Mouse (Mus musculus) embryonic facial prominence, embryonic 13.5 days (tissue): ENCODE measurements at regions not wholly inside any gene's neighbourhood (a gene's known extent, or its start where the extent isn't known, plus 50 kb on each side); places are given as distances from the start of the nearest gene placed in this dataset.
A peak's percentile ranks its signal among the peaks of the same experiment; 100 is the strongest.

Experiments
- ATAC-seq: fragments of 200-750 bp; cut with Nextera tagmentation; 2 replicates; pipeline ENCODE4 v1.8.0; 2017; ENCODE audit warnings: low read depth; ENCODE audit not compliant: insufficient number of reproducible peaks, insufficient read depth, low FRiP score, low TSS enrichment
- H3K27ac ChIP-seq: fragments of 300-500 bp; sonication (generic); 2 replicates; pipeline ENCODE4 v1.5.1; 2015; ENCODE audit warnings: moderate library complexity, mild to moderate bottlenecking, inconsistent platforms
- H3K27me3 ChIP-seq: fragments of 300-500 bp; sonication (generic); 2 replicates; pipeline ENCODE4 v1.6.1; 2015; ENCODE audit warnings: mild to moderate bottlenecking, inconsistent platforms
- H3K36me3 ChIP-seq: fragments of 300-500 bp; sonication (generic); 2 replicates; pipeline ENCODE4 v1.6.1; 2015; ENCODE audit warnings: mild to moderate bottlenecking, inconsistent platforms
- H3K4me1 ChIP-seq: fragments of 300-500 bp; sonication (generic); 2 replicates; pipeline ENCODE4 v1.6.1; 2015; ENCODE audit warnings: inconsistent platforms
- H3K4me2 ChIP-seq: fragments of 300-500 bp; sonication (generic); 2 replicates; pipeline ENCODE4 v1.6.1; 2015; ENCODE audit warnings: moderate library complexity, mild to moderate bottlenecking, inconsistent platforms
- H3K4me3 ChIP-seq: fragments of 300-500 bp; sonication (generic); 2 replicates; pipeline ENCODE4 v1.5.1; 2015; ENCODE audit warnings: mild to moderate bottlenecking, inconsistent platforms
- H3K9ac ChIP-seq: fragments of 300-500 bp; sonication (generic); 2 replicates; pipeline ENCODE4 v1.6.1; 2015; ENCODE audit warnings: mild to moderate bottlenecking, inconsistent platforms
- H3K9me3 ChIP-seq: fragments of 300-500 bp; sonication (generic); 2 replicates; pipeline ENCODE4 v1.6.1; 2016; ENCODE audit warnings: inconsistent platforms
- WGBS: fragments of 180-500 bp; shearing (Covaris S2); methylation state at CpG from one replicate; pipeline ENCODE4 v1.1.7; 2015; ENCODE audit warnings: mixed read lengths; 5-methylcytosine and 5-hydroxymethylcytosine counted together

DNA sequence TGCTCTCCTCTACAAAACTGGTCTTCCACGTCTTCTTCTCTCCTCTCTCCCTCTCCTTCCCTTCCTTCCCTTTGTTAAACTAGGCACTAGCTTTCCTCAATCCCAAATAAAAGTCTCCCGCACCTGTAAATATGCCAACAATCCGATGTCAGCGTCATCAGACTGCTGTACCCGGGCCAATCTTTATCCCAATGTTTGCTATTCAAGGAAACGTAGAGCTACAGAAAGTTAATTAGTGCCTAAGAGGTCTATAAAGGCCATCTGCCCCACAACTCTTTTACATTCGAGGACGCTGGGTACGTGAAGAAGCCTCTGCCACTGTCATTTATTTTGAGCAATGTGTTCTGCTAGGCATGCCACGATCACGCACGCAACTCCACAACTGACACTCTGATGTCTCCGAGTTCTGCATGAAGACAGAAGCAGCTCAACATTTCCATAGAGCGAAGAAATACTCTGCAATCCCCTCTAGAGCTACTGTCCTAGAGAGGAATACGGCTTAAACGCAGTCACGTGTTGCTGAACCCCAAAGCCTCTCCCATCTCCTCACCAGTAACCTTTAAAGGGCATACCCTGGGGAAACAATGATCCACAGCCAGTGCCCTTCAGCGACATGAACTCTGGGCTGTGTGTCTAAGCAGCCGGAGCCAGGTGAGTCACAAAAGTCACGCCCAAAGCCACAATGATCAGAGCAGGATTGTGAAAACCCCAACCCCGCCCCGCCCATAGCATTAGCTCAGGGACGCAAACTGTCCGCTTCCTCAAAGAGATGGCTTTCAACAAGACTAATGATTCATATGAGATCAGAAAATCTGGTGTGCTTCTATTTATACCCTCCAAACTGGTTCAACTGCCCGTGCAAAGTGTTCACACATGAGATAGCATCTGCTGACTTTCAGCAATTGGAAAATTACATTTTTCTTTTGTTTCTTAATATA, 510.9 kb upstream of the Gm10131 start:
- Histone ChIP-seq H3K4me3 (no peak overlapping the region), H3K9ac (no peak overlapping the region), H3K36me3 (no peaks in the 10 kb centered on the region), H3K9me3 (no peaks in the 10 kb centered on the region), H3K27ac (no peak overlapping the region), H3K4me2 (no peak overlapping the region), H3K27me3 (no peaks in the 10 kb centered on the region), H3K4me1 (peaks cover 14% of the 10 kb centered on the region; the same call in 1 of the 2 replicates)
- WGBS: 77% methylated on average over 25 of the region's 25 CpGs
- no peak for ATAC-seq

DNA sequence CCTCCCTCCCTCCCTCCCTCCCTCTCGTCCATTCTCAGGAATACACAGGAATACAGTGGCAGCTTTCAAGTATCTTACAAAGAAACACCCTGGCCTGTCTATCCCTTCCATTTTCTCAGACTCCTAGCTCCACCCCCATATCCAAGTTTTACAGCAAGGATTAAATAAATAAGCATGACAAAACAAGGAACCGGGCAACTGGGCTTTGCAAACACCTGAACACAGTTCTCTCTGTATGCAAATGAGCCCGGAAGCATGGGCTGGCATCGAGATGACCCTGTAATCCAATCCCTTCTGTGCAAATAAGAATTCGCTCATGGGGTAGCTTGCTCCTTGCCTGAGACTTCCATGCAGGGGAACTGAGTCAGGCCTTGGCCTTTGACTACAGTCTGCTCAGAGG, 506.5 kb upstream of the Gm10131 start:
- 18% methylated on average over 4 of the region's 5 CpGs for WGBS
- H3K4me1 ChIP-seq: peaks cover 17% of the 10 kb centered on the region; the same call in 1 of the 2 replicates
- no peak for ATAC-seq
- no peak overlapping the region for H3K4me3 ChIP-seq
- H3K27me3 ChIP-seq: no peaks in the 10 kb centered on the region
- no peaks in the 10 kb centered on the region for H3K9me3 ChIP-seq
- no peak overlapping the region for H3K27ac ChIP-seq
- no peak overlapping the region for H3K4me2 ChIP-seq
- H3K9ac ChIP-seq: no peak overlapping the region
- no peaks in the 10 kb centered on the region for H3K36me3 ChIP-seq

DNA sequence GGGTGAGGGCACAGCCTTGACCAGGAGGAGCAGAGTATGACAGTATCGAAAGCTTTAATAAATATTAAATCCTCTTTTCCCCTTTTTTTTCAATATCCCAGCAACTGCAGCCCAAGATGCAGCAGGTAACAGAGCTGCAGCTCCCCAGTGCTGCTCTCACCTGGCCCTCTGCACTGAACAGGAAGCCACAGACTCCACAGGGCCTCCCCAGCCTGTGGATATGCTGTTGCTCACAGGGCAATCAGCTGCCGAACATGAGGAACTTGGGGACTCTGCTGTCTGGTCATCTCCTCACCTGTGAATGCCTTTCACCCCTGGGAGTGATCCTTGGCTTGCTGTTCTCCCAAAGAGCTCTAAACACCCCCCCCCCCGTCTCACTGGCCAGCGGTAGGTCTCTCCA, 503.4 kb upstream of the Gm10131 start:
- no peak for ATAC-seq
- Histone ChIP-seq H3K9me3 (no peaks in the 10 kb centered on the region), H3K4me2 (no peak overlapping the region), H3K27me3 (no peaks in the 10 kb centered on the region), H3K4me1 (peaks cover 11% of the 10 kb centered on the region; the same call in 1 of the 2 replicates), H3K4me3 (no peak overlapping the region), H3K27ac (no peak overlapping the region), H3K36me3 (no peaks in the 10 kb centered on the region), H3K9ac (no peak overlapping the region)
- 72% methylated on average over 4 of the region's 4 CpGs for WGBS

DNA sequence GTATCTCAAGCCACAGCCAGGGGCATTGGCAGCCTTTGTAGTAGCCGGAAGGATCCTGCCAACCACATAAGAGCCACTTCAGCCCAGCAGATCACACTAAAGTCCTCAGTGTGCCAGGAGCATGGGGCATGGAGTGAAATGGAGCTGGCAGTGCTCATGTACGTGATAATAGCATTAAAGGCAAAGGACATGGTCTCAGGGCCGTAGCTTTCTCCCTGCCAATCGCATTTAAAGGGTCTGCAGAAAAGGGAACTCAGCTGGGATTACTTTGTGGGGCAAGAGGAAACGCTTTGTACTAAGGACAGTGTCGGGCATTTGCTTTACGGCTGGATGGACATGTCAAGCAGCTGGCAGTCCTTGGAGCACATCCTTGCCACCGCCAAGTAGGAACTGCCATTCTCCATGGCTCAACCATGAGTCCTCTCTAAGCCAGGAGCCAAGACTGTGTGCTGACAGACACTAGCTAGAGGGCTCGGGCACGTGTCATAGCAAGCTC, 502.5 kb upstream of the Gm10131 start:
- ATAC-seq: no peak
- WGBS: 58% methylated on average over 10 of the region's 10 CpGs
- no peaks in the 10 kb centered on the region for H3K27me3 ChIP-seq

DNA sequence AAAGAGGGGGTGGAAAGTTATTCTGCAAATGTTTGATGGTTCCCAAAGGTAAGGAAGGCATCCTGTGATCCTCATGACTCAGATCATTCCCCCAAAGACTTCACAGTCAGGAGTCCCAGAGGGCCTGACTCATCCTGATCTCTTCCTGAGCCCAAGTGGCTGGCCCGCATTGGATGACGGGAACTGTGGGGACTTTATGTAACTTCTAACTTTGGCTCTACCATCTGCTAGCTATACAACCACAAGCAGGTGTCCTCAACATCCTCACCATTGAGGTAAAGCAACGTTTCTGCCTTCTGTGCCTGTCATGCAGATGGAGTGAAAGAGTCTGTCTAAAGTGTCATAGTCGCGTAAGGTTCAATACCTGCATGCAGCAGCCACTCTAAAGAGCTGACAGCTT, 501.6 kb upstream of the Gm10131 start:
- Histone ChIP-seq H3K27me3 (no peaks in the 10 kb centered on the region), H3K4me2 (no peak overlapping the region), H3K9me3 (no peaks in the 10 kb centered on the region), H3K4me1 (peaks cover 5% of the 10 kb centered on the region; the same call in 1 of the 2 replicates), H3K36me3 (no peaks in the 10 kb centered on the region), H3K4me3 (no peak overlapping the region), H3K9ac (no peak overlapping the region), H3K27ac (no peak overlapping the region)
- 89% methylated on average over 5 of the region's 5 CpGs for WGBS
- no peak for ATAC-seq

More for the DNA sequence above, 502.5 kb upstream of the Gm10131 start:
- Histone ChIP-seq H3K9me3 (no peaks in the 10 kb centered on the region), H3K4me3 (no peak overlapping the region), H3K4me1 (peaks cover 11% of the 10 kb centered on the region; the same call in 1 of the 2 replicates), H3K9ac (no peak overlapping the region), H3K4me2 (no peak overlapping the region), H3K36me3 (no peaks in the 10 kb centered on the region), H3K27ac (no peak overlapping the region)

DNA sequence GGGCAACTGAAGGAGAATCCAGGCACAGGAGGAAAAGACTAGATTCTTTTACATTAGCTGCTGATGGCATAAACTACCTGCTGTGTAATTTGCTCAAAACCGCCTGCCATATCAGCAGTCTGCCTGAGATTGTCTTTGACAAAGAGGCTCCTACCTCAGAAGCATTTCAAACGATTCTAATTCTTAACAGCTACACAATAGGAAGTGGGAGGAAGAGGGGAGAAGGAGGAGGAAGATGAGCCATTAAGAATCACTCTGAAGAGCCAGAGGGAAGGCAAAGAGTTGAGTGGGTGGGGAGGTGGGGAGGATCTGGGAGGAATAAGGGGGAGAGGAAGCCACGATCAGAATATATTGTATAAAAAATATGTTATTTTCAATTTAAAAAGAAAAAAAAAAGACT, 500.9 kb upstream of the Gm10131 start:
- 0 out of 2 replicates have a peak, but pooled peaks cover 3% of the 10 kb centered on the region for H3K4me1 ChIP-seq
- ATAC-seq: no peak
- H3K9me3 ChIP-seq: no peaks in the 10 kb centered on the region
- 77% methylated on average over 3 of the region's 3 CpGs for WGBS
- no peaks in the 10 kb centered on the region for H3K27me3 ChIP-seq
- no peak overlapping the region for H3K9ac ChIP-seq
- H3K27ac ChIP-seq: no peak overlapping the region
- H3K4me3 ChIP-seq: no peak overlapping the region
- H3K36me3 ChIP-seq: no peaks in the 10 kb centered on the region
- no peak overlapping the region for H3K4me2 ChIP-seq

DNA sequence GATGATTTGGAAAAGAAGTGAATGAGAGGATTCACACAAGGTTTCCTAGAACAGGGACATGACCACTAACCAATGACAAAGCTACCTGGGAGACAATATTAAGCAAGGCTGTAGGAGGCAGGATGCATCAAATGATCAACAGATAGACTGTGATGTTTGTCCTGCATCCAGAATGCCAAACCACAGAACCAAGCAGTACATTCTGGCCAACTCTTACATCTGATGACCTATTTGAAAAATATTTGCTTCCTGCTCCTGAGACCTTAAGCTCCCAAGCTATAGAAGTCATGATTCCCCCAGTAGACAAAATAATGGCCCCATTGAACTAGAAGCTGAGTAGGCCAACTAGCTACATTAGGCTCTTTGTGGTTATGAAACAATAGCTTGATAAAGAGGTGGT, 498.6 kb upstream of the Gm10131 start:
- no peaks in the 10 kb centered on the region for H3K27me3 ChIP-seq
- no peak overlapping the region for H3K4me3 ChIP-seq
- no peak overlapping the region for H3K27ac ChIP-seq
- 0 out of 2 replicates have a peak, but pooled peaks cover 3% of the 10 kb centered on the region for H3K4me1 ChIP-seq
- H3K9me3 ChIP-seq: no peaks in the 10 kb centered on the region
- H3K36me3 ChIP-seq: no peaks in the 10 kb centered on the region
- no peak overlapping the region for H3K9ac ChIP-seq
- no peak for ATAC-seq
- no peak overlapping the region for H3K4me2 ChIP-seq

DNA sequence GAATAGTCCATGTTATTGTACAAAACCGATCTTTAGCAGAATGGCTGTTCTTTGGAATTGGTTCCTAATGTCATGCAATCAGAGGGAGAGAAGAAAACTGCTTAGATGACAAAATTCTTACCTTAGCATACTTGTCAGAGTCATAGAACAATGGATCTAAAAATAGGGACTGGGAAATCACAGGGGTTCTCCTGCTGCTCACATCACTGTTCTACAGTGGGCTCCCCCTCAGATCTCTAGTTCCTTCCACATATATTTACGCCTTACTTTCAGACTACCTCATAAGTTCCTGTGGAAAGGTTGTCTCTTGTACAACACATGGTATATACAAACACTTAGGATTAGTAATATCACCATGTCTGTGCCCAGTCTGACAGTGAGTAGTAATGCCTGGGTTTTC, 495.9 kb upstream of the Gm10131 start:
- H3K36me3 ChIP-seq: no peaks in the 10 kb centered on the region
- H3K27me3 ChIP-seq: no peaks in the 10 kb centered on the region
- no peaks in the 10 kb centered on the region for H3K4me1 ChIP-seq
- H3K9ac ChIP-seq: no peak overlapping the region
- H3K9me3 ChIP-seq: no peaks in the 10 kb centered on the region
- ATAC-seq: no peak
- WGBS: 90% methylated on average over 2 of the region's 2 CpGs
- no peak overlapping the region for H3K27ac ChIP-seq
- H3K4me2 ChIP-seq: no peak overlapping the region
- no peak overlapping the region for H3K4me3 ChIP-seq

DNA sequence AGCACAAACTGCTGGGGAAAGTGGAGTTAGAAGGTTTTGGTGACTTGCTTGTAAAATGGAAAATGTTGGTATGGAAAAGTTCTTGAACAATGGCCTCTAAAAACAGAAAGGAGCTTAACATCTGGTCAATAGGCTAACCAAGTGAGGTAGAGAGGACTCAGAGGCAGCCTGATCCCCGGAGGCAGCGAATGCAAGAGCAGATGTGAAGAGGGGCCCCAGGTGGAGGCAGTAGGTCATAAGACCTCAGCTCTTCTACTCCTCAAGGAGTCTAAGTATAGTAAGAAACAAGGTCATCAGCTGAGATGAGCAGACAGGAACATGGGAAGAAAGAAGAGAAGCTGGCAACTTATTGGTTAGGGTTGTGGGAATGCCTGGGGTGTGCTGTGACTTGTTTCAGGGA, 493.5 kb upstream of the Gm10131 start:
- Histone ChIP-seq H3K27me3 (no peaks in the 10 kb centered on the region), H3K4me3 (no peak overlapping the region), H3K27ac (no peak overlapping the region), H3K4me2 (no peak overlapping the region), H3K36me3 (no peaks in the 10 kb centered on the region), H3K9ac (no peak overlapping the region), H3K9me3 (no peaks in the 10 kb centered on the region), H3K4me1 (no peaks in the 10 kb centered on the region)
- WGBS: 84% methylated on average over 2 of the region's 2 CpGs
- ATAC-seq: no peak

DNA sequence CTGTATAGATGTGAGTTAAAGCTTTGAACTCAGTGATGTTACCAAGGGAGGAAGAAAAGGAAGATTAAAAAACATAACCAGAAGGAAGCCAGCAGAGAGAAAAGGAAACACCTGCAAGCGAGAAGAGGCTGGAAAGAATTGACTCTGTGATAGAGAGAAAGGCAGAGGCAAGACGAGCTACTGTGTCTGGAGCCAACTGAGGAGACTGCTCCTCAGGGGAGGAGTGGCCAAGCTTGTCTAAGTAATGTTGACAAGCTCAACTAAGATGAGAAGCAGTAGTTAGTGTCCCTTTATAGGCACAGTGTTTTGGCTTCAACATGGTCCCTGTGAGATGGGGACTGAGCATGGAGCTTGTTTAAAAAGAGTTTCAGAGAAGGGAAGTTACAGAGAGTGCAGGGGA, 493.0 kb upstream of the Gm10131 start:
- H3K4me3 ChIP-seq: no peak overlapping the region
- no peak overlapping the region for H3K27ac ChIP-seq
- no peak overlapping the region for H3K9ac ChIP-seq
- no peaks in the 10 kb centered on the region for H3K4me1 ChIP-seq
- no peaks in the 10 kb centered on the region for H3K9me3 ChIP-seq
- H3K36me3 ChIP-seq: no peaks in the 10 kb centered on the region
- H3K27me3 ChIP-seq: no peaks in the 10 kb centered on the region
- WGBS: 75% methylated on average over 2 of the region's 2 CpGs
- no peak for ATAC-seq
- no peak overlapping the region for H3K4me2 ChIP-seq

DNA sequence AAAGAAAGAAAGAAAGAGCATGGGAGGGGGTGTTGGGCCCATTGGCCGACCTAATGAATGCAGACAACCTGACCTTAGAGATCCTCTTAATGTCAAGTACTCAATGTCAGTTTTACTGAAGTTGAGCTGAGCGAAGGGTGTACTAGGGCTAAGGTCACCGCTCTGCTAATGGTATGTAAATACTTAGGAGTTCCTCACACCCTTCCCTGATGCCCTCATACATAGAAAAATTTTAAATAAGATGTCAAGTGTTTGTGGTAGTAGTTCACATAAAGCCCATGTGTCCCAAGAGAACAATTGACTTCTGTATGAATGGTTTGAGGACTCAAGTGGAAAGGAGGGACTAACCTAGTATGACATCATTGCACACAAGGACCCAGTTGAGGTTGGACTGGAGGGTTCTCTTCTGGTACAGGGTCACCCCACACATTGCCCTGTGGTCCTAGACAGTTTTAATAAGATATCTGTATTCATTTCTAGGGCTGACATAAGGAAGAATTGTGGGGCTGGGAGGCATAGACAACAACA, 490.0 kb upstream of the Gm10131 start:
- WGBS: 80% methylated on average over 3 of the region's 3 CpGs
- no peak for ATAC-seq

DNA sequence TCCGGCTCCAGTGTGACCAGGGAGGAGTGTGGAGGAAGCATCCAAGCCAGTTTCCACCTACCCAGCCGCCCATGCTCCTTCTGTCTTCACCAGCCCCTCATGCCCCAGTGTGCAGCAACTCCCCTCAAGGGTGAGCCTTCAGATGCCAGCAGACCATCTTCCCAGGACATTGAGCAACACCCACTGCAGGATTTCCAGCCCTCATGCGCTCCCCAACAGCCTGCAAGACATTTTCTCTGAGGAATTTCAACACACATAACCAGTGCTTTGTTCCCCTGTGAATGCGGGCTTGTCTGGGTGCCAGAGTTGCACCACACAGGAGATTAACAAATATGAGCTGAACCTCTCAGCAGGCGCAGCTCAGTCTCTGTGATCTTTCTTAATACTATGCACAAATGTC, 489.3 kb upstream of the Gm10131 start:
- Histone ChIP-seq H3K4me1 (no peaks in the 10 kb centered on the region), H3K9ac (no peak overlapping the region), H3K36me3 (no peaks in the 10 kb centered on the region), H3K9me3 (no peaks in the 10 kb centered on the region), H3K27me3 (no peaks in the 10 kb centered on the region), H3K27ac (peak overlapping the region; percentile 44), H3K4me2 (no peak overlapping the region), H3K4me3 (no peak overlapping the region)
- ATAC-seq: no peak
- WGBS: 61% methylated on average over 5 of the region's 5 CpGs

More for the DNA sequence above, 490.0 kb upstream of the Gm10131 start:
- Histone ChIP-seq H3K27ac (no peak overlapping the region), H3K36me3 (no peaks in the 10 kb centered on the region), H3K27me3 (no peaks in the 10 kb centered on the region), H3K9me3 (no peaks in the 10 kb centered on the region), H3K9ac (no peak overlapping the region), H3K4me2 (no peak overlapping the region), H3K4me3 (no peak overlapping the region), H3K4me1 (no peaks in the 10 kb centered on the region)
